Mouse (Mus musculus): ENCODE measurements around the gene Trim21.

The Trim21 gene

DNA sequence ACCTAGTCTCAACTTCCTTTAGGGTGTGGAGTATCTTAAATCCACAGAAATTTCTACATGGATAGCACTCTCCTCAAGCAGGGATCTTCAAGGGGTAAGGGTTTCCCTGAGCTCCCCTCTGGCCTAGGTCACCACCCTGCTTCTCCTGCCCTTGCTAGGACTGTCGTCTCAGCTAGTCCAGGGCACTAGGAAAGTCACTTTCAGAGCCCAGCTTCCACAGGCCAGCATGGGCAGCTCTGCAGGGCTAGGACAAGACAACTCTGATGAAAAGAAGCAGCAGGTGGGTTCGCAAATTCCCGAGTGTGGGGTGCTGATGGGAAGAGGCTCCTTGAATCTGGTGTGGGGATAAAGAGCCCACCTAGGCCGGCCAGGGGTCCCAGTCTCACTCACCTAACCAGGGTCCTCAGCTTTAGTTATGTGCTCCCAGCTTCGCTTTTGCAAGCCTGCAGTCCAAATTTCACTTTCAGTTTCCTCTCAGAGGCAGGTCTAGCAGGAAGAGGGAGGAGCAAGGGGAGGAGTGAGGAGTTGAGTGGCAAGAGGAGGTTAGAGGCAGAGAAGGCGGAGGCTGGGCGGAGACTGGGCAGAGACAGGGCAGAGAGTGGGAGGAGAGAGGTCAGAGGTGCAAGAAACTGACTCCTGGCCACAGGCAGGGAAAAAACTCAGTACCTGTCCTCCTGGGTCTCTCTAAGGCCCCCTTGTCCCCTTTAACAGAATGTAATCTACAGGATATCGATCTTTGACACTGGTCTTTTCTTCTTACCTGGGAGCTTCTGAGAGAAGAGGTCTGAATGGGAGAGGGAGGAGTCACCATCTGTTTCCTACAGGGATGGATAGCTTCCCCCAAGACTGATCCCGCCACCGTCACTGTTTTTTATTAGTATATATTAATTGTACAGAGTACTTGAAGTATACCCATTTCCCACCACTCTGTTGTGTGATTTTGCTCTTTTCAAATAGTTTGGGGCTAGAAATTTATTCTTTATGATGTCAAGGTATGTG, at the start of gene Trim21:
Gene Trim21 (minus strand): TSS at position 488 of the 999 bp plus-strand sequence.
- DNase-seq, result peak; percentile 87 to 90

DNA sequence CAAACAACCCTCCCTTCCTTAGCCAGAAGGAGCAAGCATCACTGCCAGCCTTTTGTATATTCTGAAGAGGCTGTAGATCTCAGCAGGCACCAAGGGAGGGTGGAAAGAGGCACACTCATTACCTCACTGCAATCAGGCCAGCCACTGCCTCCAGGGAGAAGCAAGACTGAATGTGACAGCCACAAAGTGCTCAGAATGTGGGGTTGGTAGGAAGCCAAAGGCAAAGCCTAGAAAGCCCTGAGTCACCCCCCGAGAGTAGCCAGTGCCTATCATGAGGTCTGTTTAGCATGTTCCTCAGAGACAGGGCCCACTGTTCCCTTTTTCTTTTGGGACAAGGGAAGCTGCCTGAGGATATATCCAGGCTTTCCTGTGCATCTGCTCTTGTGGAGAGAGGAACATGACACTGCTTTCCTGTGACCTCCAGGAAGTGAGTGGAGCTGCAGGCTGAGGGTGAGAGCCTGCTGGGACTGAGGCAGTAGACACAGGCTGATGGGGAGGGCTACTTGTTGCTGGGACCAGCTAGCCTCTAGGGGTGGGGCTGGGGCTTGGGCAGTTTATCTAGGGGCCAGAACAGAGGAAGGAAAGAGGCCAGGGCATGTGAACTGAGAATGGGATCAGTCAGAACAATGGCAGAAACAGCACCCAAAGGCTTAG, 32.2 kb upstream of the Trim21 start, which contains the start of gene Olfr552:
Gene Olfr552 (plus strand): TSS at position 393 of the 654 bp plus-strand sequence.
- DNase-seq, result no peak

DNA sequence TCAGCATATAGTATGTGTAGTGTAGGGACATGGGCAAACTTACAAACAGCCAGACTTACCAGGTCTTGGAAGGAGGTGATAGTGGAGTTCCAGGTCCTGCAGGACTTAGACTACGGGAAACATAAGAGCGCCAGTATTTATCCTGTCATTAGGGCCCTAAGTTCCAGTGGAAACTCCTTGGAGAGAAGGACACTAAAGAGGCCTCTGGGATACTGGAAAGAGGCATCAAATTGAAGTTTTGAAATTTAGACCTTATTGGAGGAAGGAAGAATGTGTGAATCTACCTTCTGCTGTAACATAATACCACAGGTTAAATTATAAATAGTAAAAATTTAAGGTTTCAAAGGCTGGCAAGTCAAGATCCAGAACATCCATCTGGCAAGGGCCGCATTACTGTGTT, 26.5 kb upstream of the Trim21 start, which contains the start of gene Olfr551:
Gene Olfr551 (minus strand): TSS at position 101 of the 400 bp plus-strand sequence.
- DNase-seq, result no peak

DNA sequence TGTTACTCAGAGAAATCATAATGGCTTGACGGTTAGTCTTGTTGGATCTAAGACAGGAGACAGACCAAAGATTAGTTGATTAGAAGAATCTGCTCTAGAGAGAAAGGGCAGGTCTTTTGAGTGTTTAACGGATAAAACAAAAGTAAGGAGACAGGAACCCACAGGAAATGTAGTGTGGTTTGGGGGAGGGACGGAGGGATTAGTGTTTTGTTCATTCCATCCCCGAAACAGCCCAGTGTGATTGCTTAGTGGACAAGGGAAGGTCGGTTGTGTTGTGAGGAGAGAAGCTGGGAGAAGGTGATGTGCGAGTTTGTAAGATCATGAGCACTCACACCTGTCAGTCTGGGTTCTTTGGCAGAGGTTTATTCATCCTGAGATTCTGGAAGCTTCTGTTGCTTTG, 10.7 kb upstream of the Trim21 start:
- no peak for DNase-seq

DNA sequence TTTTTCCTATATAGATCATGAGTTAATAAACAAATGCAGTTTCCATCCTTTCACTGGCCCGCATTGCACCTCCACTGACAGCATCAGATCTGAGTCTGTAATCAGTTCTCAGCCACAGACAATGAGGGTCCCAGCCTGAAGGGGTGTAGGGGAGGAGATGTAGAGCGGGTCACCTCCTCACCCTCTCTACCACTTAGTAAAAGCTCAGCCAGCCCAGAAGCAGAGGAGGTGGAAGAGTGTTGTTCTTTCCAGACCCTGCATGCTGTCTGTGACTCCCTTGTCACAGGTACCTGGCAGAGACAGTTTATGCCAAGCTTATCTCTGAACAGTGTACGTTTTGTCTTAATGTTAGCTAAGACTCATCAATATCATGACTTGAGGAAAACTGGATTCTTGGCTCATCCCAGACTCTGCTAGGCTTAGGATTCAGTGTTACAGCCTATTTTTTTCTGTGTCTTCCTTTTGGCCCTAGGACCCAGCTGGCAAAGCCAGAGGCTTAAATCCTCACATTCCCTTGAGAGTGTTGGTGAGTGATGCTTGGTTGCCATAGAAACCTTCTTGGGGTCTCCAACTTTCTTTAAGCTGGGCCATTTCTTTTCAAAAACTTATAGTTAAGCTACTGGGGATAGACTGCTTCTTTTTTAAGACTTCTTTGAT, 8.0 kb upstream of the Trim21 start:
- no peak for DNase-seq

DNA sequence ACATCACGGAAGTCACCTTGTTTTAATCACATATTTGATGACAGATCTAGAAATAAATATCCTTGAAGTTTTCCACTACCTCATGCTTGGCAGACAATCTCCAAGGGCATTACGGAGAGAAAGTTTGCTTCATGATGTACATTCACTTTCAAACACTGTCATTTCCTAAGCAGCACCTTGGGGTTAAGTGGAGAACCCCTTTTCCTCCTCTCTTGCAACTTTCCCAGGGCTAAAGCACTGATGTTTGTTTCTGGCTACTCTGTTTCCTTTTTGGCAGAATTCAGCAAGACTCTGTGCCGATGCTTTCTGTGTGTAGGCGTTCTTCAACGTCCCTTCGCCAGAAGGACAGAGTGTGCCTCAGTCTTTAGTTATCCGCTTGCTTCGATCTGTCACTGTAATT, 5.9 kb upstream of the Trim21 start, which contains the start of gene Olfr550:
Gene Olfr550 (plus strand): TSS at position 301 of the 400 bp plus-strand sequence.
- DNase-seq, result no peak

DNA sequence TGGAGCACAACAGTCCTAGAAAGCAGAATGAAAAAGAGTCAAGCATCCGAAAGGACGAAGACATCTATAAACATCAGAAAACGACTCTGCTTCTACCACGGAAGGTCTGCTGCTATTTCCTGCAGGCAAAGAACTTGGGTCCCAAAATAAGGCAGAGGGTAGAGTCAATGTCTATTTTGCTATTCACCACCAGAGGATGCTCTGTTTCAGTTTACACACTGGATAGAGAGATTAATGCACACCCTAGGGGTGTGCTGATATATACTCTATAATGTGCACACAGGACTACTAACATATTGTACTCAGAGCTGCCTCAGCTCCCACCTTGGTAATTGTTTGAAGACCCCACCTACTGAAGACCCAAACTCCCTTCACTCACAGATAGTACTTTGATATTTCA, 933 bp upstream of the Trim21 start:
- no peak for DNase-seq

DNA sequence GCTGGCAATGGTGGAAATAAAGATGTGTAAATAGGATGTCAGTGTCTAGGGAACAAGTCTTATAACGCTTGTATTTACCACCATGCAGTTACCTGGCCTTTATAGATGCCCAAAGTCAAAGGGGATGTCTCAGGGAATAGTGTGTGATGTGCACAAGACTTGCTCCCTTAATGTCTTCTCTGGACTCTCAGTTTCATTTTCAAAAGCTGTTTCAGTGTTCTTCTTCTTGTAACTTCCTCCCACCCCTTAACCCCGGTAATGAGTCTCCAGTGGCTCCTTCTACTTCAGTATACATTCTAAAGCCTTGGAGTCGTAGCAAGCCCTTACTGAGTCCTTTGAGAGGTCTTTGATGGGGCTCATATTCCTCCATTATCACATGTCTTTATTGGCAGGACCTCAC, 12.0 kb downstream of the Trim21 start:
- DNase-seq, result no peak

DNA sequence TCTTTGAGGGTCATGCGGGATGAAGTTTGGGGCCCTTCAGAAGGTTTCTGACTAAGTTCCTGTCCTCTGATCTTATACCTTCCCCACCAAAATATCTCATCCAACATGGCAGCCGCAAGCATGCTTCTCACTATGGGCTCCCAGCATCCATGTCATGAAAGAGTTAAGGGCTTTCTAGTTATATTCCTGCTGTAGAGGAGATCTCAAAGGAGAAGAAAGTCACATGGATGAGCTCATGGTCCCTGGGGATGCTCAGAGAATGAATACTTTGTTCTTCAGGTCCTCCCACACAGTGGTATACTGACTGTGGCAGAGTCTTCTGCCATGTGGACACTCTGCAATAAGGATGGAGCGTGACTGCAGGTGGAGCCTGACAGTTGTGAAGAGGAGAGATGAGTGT, 15.7 kb downstream of the Trim21 start, which contains the start of gene Olfr549:
Gene Olfr549 (plus strand): TSS at position 301 of the 400 bp plus-strand sequence.
- no peak for DNase-seq

DNA sequence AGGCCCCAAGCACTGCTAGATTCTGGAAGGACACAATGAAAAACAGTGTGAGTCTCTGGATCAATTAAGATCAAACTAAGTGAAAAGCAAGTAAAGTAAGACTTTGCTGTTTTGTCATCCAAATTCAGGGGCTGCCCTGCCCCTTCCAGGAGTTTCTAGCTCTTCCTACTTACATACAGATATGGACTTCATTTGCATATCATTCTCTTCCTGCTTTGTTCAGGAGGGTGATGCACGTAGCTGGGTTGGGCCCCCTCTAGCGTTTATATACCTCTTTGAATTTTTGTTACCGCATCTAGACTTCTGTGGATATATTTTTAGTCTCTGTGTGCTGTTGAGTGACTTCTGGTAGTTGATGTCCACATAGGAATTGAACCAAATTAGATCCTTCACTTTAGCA, 24.0 kb downstream of the Trim21 start:
- no peak for DNase-seq

DNA sequence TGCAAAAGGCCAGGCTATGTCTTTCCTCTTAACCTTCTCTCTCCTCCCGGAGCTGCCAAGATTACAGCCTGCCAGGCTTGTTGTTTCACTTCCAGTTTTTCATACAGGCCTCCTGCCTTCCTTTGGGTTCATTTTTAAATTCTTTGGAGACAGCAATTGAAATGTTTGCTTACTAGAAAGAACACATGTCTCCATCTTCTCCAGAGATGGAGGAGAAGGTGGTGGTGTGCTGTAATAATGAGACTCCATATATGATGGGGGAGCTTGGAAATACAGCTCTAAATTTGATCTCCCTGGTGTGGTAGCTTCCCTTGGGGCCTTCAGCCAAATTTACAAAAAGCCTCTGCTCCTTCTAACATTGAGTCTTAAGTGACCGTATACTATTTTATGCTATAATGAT, 24.7 kb downstream of the Trim21 start, which contains the start of gene Olfr548-ps1:
Gene Olfr548-ps1 (plus strand): TSS at position 301 of the 400 bp plus-strand sequence.
- no peak for DNase-seq

DNA sequence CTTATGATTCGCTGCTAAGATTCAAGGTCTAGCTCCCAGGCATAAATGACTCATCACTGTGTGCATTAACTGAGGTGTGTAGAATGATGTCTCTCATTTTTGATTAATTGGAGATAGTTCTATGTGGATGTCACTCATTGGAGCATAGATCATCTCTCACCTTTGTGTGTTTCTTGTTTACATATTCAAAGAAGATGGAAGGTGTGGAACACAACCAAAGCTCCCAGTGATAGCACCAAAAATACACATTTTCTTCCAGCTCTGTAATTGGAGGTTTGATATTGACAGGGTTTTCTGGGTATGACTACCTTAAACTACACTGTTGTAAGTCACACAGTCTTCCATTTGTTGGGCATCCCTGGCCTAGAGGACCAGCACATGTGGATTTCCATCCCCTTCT, 30.8 kb downstream of the Trim21 start, which contains the start of gene Olfr547:
Gene Olfr547 (plus strand): TSS at position 301 of the 400 bp plus-strand sequence.
- no peak for DNase-seq

DNA sequence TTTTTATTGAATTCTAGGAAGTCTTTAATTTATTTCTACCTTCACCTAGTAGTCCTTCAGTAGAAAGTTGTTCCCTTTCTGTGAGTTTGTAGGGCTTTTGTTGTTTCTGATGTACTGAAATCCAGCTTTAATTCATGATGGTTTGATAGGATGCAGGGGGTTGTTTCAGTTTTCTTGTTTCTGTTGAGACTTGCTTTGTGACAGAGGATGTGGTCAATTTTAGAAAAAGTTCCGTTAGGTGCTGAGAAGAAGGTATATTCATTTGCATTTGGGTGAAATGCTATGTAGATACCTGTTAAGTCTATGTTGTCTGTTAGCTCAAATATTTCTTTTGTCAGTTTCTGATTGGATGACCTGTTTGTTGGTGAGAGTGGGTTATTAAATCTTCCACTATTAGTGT, 36.2 kb downstream of the Trim21 start:
- no peak for DNase-seq

DNA sequence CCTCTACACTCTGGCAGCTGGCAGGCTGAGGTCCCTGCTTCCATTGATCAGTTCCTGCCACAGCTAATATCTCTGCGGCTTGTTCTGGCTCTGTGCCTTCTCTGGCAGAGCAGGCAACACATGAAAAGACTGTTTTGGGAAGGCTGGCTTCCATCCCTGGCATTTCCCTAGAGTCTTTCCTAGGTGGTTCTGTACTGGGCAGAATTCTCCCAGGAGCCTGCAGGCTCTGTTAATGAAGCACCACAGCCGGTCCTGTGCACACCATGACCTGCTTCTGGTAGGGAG, 48.3 kb downstream of the Trim21 start:
- no peak for DNase-seq

DNA sequence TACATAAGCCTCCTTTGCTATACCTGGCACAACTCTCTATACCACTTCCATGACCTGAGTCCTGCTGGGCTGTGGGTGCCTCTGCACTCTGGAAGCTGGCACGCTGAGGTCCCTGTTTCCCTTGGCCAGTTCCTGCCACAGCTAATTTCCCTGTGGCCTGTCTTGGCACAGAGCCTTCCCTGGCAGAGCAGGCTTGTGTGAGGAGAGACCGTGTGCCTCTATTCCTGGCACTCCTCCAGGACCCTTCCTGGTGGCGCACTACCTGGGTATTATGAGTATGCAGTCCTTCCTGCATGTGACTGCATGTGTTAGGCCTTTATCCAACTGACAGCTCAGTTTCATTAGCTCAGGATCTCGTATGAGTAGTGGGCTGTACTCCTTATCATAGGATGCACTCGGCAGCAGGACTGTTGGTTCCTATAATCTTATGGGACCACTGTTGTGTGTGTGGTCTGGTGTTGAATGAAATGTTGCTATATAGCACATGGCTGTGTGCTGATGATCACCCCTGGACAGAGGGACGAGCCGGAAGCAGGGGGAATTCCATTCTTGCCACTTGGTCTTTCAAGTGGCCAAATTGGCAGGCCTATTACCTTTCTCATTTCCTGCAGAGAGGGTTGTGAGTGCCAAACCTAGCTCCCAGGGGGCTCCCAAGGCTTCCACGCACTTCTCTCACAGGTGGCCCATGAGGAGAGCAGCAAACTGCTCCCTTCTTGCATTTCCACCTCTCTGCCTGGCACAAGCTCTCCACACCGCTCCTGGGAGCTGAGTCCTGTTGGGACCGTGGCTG, 48.8 kb downstream of the Trim21 start:
- peak; percentile 13 to 37 for DNase-seq

DNA sequence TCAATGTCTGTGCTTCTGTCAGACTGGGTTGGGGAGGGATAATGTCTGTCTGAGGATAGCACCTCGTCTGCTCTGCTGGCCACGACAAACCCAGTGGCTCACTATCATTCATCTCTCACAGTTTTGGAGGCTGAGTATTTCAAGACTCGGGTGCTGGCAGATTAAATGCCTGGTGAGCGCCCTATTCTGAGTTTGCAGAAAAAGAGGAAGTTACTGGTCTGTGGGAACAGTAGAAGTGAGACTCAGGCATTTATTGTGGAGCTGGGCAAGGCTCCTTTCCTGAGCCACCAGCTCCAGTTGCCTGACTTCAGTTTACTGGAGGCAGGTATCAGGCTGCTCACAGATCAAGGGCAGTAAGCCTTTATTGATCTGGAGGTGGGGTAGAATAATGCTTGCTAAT, 51.1 kb downstream of the Trim21 start:
- no peak for DNase-seq

DNA sequence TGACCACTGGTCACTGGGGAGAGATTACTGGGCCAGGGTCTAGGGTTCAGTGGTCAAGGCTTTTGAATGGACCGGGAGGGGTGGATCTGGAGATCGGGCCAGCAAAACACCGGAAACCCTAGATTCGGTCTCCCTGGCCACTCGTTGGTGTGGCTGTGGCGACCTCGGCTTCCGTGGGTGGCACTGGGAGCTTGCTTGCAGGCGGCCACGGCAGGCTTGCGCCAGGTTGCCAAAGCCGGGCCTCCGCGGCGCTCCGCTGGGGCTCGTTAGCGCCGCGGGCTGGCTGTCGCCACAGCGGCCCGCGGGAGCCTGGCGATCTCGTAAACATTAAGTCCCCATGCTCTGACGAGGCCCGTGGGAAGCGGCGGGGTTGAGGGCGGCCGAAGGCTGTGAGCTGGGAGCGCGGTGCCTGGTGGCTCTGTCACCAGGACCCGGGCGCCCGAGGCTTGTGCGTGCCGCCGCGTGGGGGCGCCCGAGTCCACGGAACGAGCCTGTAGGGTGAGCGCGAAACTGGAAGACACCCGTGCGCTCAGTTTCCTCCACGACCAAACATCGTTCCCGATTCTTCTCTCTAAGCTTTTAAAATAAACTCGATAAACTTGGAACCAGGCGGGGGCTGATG, 52.4 kb downstream of the Trim21 start:
- peak; percentile 87 to 88 for DNase-seq

DNA sequence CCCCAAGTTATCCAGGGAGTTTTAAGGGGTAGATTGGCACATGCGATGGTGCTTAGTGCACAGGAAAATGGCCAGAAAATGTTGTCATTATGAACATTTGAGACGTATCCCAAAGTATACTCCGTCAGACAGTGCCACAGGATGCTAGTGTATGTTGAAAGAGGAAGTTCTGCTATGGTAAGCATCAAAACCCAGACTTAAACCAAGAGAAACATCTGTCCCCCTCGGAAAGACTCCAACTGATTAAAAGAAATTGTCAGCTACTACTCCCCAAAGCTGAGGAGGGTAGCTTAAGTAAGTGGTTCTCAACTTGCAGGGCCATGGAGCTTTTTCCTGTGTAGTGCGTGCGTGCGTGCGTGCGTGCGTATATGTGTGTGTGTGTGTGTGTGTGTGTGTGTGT, 53.4 kb downstream of the Trim21 start:
- no peak for DNase-seq

DNA sequence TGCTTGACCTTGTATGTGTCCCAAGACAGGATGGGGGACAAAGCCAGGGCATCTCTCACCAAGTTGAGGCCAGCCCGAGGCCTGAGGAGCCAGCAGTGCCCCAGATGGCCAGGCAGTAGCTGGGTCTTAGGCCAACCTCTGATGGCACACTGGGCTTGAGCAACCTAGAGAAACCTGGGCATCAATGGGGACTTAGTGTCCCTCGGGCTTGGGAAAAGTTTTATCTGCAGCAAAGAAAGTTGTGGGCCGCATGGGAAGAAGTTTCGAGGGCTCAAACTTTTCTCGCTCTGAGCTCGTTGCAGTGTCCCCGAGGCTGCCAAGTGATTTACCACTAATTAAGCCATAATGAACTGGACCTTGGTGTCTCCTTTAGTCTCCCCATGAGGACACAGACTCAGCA, 55.6 kb downstream of the Trim21 start:
- DNase-seq, result no peak

DNA sequence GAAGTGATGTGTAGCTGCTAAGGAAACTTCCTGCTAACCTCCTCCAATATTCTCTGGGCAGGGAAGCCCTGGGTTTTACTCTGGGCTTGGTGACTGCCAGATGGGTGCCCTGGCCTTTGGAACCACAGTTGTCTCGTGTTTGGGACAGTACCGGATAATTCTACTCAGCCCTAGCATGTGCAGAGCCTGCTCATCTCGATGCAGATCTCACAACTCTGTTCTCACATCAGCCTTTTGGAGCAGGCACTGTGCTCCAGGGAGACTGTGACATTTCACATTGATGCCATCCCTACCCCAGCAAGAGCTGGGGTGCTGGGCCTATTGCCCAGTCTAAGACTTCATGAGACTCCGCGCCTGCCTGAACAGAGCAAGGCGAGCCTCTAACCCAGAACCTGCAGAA, 56.6 kb downstream of the Trim21 start:
- no peak for DNase-seq

DNA sequence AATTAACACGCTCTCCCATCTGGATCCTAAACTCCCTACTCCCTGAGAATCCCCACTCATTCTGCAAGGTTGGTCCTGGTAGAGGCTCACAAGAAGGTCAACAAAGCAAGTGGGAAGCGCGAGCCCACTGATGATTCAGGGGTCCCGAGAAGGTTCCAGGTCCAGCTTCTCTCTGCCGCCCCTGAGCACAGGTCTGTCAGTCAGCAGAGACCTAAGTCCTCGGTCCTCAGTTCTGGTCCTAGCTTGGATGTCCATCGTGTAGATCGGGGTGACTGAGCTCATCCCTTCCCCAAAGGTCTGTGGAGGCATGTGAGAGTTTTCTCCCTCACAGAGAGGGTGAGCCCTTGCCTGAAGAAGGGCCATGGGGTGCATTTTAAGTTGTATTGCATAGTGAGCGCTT, 57.2 kb downstream of the Trim21 start:
- no peak for DNase-seq
